Mouse (Mus musculus): Measurements from ENCODE around the gene Pcid2.
"Not testable (repeated sequence)": the region's sequence is repeated elsewhere in the genome, so short reads cannot be mapped to it uniquely, and the experiment has no call there.

The Pcid2 gene

DNA sequence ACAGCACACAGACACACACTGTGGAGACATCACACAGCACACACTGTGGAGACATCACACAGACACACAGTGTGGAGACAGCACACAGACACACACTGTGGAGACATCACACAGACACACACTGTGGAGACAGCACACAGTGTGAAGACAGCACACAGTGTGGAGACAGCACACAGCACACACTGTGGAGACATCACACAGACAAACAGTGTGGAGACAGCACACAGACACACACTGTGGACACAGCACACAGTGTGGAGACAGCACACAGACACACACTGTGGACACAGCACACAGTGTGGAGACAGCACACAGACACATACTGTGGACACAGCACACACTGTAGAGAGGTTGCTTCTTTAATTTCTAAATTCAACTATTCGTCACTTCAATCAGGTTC, 29.7 kb downstream of the Pcid2 start:
- DNase-seq, result not testable (repeated sequence)

DNA sequence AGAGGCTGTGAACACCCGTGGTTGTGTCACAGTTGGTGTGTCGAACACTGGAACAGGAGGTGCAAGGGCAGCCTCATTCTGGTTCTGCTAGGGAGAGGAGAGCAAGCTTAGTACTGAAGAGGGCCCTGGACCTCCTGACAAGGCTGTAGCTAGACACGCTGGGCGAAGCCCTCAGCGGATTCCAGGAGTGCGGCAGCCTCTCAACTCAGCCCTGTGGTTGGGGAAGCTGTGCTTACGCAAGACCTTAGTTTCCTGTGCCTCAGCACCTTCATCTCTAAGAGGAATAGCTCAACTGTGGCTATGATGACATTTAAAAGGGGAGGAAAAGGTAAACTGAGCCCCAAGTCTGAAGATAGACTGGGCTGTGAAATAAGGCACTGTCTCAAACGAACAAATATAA, 30.2 kb downstream of the Pcid2 start:
- DNase-seq, result no peak

DNA sequence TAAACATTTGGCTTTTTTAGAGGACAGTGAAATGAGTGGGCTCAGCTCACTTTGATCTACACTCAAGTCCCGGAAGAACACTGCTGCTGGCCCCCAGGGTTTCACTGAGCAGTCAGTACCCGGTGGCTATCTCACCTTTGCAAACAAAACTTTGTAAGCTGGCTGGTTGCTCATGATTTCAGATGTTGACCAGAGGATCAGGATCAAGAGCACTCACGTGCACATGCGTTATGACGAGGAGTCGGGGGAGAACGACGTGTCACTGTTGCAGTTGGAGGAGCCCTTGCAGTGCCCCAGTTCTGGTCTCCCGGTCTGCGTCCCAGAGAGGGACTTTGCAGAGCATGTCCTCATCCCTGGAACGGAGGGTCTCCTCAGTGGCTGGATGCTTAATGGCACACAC, 32.0 kb downstream of the Pcid2 start:
- DNase-seq, result no peak

DNA sequence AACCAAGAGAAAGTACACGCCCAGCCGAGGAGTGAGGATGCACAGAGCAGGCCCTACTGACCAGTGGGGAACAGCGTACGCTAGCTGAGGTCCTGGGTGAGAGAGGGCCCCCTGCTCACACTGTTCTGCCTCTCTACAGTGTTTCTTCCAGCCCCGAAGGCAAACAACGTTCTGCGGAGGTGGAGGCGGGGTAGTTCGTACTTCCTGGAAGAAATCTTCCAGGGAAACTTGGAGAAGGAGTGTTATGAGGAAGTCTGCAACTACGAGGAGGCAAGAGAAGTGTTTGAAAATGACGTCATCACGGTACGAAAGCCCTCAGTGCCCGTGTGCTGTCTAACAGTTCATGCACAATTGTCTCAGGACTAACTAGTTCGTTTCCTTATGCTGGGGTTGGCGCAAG, 42.1 kb downstream of the Pcid2 start:
- no peak for DNase-seq

DNA sequence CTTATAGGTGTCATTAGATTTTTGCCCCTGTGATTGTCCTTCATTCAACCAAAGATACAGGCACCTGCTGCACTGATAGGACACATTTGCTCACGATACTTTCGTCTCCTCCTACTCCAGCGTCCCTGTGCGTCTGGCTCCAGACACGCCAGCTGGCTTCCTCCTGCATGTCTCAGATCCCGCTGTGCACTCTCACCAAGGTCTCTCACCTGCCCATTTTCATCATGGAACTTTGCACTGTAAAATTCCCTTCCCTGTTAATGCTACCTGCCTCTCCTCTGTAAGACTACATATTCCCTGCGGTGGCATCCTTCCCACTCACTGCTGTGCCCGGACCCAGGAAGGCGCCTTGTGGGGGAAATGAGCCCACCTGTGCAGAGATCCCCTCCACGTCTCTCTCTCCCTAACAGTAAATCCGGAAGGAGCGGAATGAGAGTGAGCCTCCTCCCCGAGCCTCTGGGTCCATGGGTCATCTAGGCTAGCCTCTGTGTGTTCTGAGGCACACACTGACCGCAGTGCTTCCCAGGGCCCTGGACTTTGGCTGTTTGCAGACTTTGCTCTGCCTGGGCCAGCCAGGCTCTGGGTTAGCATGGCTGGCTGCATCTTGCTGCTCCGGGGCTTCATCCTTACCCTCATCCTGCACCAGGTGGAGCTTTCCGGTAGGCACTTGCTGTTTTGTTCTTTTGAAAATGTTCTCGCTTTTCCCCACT, 44.7 kb downstream of the Pcid2 start, which contains the start of gene Proz:
Proz (plus strand) TSS at position 474 of the 710 bp plus-strand sequence.
- peak; percentile 81 to 86 for DNase-seq

DNA sequence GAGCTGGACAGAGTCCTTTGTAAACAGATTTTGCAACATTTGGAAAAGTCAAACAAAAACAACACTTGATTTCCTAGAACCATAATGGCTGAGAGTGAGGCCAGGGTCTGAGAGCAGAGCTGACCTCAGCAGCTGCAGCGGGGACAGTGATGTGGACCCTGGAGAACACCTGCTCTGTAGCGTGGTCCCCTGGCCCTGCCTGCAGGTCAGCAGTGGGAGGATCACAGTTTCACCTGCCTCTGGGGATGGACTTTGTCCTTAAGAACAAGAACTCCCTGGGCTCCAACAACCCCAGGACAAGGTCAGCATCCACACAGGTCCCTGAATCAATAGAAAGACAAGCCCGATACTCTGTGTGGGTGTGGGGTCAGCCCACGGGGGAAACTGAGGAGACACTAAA, 47.9 kb downstream of the Pcid2 start:
- DNase-seq, result peak; percentile 46 to 54

DNA sequence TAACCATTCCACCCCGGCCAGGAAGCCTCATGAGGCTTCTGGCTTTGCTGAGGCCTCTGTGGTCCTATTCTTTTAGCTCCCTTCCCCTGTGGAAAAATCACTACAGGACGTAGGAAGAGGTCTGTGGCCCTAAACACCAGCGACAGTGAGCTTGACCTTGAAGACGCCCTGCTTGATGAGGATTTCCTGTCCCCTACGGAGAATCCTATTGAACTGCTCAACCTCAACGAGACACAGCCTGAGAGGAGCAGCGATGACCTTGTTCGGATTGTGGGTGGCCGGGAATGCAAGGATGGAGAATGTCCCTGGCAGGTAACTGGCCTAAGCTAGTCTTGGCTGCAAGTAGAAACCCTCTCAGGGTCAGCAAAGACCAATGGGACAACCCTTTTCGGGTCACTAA, 54.7 kb downstream of the Pcid2 start:
- no peak for DNase-seq

DNA sequence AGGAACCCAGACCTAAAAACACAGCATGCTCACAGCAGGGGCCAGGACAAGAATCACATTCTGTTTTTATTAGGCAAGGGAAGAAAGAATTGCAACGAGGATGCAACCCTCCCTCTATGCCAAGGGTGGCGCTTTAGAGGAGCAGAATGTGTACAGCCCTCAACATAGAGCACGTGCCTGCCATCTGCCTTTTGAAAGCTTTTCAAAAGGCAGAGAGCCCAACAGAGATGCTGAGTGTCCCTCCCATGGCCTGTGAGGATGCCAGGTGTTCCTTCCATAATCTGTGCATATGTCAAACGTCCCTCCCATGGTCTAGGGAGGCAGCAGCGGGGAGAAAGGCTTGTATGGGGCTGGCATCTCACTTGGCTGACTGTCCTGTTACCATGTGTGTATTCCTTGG, 57.6 kb downstream of the Pcid2 start:
- no peak for DNase-seq

DNA sequence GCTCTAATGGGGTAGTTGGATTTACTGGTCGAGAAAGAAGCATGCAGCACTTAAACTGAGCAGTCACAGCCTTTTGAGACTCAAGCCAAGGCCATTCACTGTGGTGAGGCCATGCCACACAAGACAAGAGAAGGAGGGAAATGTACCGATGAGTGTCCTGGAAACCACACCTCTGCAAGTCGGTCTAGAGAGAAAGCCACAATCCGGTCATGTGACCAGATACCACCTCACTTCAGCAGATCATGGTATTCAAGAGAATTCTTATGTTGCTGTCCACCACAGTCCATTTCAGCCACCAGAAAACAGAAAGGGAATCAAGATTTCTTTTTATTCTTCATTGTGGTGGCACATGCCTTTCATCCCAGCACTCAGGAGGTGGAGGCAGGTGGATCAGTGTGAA, 63.8 kb downstream of the Pcid2 start:
- no peak for DNase-seq

DNA sequence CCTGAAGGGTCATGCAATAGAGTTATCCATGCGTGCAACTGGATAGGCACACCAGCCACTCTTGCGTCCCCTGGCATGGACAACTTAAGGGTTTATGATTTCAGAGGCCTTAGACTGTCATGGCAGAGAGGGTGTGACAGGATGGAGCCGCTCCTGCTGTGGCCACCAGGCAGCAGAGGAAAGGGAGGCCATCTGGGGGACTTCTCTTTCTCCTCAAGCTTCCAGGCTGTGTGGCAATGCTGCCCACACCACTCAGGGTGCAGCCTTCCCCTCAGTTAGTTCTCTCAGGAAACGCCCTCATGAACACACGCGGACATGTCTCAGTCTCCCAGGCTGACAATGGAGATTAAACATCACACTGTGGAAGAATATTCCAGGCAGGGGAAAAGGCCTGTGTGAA, 66.2 kb downstream of the Pcid2 start:
- DNase-seq, result no peak

DNA sequence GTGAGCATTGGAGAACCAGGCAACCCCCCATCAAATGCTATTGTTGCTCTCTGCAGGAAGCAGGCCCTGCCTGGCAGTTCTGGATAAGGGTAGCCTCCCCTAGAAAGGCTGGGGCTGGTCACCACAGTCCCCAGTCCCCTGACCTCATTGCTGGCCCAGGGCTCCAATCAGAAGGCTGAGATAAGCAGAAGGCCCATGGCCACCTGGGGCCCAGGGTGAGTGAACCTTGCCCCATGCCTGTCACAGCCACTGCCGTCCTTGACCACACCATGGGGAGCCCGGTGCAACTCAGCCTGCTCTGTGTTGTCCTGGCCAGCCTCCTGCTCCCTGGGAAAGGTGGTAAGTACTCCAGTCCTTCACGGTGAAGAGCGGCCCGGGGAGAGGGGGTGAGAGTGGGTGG, 67.7 kb downstream of the Pcid2 start:
- DNase-seq, result peak; percentile 18 to 36

DNA sequence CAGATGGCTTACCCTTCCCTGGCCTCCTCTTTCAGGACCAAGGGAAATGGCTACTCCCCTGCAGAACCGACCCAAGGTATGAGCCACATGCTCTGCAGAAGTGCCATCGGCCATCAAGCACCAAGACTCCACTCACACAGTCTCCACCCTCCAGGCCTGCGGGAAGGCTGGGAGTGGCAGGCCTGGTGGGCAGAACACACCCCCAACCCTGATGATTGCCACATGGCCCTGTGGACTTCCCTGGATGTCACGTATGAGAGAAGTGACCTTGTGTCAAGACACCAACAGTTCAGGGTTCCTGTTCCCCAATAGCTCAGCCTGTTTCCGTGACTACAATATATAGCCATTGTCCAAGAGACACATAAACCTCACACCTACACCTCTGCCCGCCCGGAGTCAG, 68.2 kb downstream of the Pcid2 start, which contains the start of gene F10:
F10 (plus strand) TSS at position 294 of the 400 bp plus-strand sequence.
- DNase-seq, result no peak

DNA sequence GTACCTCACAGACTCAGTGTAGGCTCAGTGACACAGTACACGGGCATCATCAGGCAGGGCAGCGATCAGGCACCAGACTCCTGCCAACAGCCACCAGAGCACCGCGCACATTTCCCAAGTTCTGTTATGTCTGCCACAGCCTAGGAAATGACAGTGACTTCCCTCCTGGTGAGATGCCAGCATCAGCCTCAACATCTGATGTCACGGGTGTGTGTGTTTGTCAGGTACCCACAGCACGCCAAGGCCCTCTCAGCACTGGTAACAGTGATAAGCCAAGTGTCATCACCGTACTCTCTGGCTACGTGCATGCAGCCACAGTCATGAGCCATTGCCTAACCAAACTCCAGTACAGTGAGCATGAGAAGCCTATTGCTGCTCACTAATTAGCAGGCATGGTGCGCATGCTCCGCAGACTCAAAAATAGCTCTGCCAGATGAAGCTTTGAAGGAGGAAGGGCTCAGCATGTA, 68.9 kb downstream of the Pcid2 start:
- no peak for DNase-seq

DNA sequence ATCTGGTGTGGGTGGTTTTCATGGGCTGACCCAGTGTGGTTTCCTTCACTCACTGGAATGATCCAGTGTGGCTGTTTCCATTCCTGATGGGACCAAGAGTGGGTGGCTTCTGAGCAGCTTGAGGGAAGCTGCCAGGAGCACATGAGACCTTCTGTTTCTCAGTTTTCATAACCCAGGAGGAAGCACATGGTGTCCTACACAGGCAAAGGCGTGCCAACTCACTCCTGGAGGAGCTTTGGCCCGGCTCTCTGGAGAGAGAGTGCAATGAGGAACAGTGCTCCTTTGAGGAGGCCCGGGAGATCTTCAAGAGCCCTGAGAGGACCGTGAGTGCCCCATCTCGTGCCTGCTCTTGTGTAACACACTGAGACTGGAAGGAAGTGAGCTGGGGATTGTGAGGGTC, 76.8 kb downstream of the Pcid2 start:
- DNase-seq, result no peak

DNA sequence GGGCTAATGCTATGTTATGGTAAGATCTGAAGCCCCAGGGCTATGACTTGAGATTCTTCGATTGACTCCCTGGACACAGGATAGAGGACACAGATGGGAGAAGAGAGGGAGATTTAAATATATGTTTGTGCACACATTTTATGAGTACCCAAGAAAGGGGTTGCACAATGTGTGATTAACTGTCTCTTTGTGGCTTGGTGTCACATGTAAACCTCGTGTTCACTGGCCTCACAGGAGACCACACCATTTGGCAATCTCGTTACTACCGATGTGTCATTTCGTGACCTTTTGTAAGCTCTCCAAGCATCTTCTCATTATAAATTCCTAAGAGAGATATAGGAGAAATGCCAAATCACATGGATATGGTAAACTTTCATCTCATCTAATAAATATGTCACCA, 77.6 kb downstream of the Pcid2 start:
- DNase-seq, result no peak
